Mouse (Mus musculus): ENCODE measurements around the gene Adora3.

DNA sequence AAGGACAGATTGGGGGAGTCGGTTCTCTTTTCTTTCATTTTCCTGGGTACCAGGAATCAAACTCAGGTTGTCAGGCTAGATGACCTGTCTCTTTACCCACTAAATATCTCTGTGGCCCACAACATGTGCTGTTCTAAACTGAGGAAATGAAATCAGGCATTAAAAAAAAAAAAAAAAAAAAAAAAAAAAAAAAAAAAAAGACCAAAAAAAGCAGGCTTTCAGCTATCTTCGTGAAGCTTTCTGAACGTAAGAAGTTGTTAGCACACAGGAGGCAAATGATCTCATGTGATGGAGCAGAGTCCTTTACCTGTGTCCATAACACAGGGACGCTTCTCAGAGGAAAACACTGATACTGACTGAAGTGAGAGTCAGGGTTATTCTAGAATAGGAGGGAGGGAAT is 65.5 kb downstream of the Adora3 start:
- no peak for TF ChIP-seq POLR2A (IDR thresholded peaks at IDR 0.05; ENCODE audit: extremely low read depth, insufficient read depth, low read length)
- no peak for TF ChIP-seq CTCF (IDR thresholded peaks at IDR 0.05; ENCODE audit: low read depth, low read length)

Measured in liver, adult 2 months (tissue).